Mouse (Mus musculus) gastrocnemius, postnatal 25 days (tissue): ENCODE data around the gene Adgre5. TPM values are rescaled to one million over a fixed set of nuclear protein-coding genes. Genes with fewer than 3 reads are reported as not detected.

Experiments used
- DNase-seq: peaks from one replicate; pipeline ENCODE4 v3.0.0; 2022
- total RNA-seq, 2 experiments: library from RNA; stranded (reverse); gene quantifications; 1 replicate in 1 of 2; 2 replicates in 1 of 2; pipeline ENCODE4 v1.2.3; 2021

Gene Adgre5
- total RNA-seq, 2 experiments from 2014 or later: 21.7 to 26.2 TPM

DNA sequence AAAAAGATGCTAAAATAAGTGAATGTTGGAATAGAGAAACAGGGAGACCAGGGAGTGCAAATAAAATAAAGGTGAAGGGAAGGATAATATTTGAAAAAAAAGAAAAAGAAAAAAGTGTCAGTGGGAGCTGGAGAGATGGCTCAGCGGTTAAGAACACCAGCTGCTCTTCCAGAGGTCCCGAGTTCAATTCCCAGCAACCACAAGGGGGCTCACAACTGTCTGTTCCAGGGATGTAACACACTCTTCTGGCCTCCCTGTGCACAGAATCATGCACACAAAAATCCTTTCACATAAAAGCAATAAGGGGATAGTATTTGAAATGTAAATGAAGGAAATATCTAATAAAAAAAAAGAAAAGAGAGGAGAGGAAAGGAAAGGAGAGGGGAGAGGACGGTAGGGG lies 13.0 kb upstream of the Adgre5 start:
- DNase-seq: no peak

DNA sequence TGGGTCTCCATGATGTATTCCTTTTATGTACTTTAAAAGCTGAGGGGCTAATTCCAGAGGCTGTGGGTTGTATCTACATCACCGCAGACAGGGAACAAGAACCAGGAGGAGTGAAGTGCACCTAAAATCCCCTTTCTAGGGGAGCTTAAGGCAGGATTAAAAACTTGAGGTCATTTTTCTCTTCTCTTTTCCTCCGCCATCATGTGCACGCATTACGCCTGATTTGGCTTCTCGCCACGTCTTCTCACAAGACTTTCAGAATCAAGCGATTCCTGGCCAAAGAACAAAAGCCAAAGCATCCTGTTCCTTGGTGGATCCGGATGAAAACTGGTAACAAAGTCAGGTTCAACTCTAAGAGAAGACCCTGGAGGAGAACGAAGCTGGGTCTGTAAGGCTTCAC lies 8.1 kb upstream of the Adgre5 start:
- no peak for DNase-seq

DNA sequence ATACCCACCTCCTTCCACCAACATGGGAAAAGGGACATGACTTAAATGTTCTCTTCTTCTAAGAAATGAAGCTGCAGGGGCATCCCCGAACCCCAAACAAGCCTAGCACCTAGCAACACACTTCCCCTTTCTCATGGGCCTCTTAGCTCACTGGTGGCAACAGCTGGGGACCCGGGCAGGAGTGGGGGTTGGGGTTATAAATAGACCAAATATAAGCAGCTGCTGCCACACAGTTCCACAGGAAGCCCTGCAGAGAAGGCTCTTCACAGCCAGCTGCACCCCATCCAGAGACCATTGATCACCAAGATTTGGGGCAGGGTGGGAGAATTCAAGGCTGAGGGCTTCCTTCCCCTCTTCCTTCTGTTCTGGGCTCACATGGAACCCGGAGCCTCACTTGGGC lies 7.6 kb upstream of the Adgre5 start:
- DNase-seq: peak; percentile 74

DNA sequence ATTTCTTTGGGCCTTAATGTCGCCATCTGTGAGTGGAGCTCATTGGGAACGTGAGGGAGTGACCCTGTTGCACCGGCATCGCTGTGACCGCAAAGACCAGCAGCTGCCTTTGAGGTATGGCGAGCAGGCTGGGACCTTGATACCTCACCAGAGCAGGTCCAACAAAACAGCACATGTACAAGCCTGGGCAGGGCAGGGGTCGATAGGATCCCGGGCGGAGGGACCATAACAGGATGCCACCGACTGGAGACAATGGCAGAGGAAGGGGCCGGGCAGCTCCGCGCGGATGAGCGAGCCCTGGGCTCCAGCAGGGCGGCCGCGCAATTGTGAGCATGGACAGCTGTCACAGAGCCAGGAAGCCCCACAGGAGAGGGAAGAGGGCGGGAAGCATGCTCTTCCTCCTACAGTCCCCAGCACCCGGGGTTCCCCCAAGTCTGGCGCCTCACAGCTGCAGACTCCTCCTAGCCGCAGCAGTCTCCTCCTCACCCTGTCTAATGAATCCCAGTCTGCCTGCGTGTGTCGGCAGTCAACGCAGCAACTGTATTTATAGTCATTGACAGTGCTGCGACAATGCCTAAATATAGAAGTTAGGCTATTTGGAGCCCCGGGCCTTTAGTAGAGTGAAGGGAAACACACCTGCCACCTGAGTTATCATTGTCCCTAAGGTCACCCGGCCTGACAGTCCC lies 6.7 kb upstream of the Adgre5 start:
- peak; percentile 73 for DNase-seq

DNA sequence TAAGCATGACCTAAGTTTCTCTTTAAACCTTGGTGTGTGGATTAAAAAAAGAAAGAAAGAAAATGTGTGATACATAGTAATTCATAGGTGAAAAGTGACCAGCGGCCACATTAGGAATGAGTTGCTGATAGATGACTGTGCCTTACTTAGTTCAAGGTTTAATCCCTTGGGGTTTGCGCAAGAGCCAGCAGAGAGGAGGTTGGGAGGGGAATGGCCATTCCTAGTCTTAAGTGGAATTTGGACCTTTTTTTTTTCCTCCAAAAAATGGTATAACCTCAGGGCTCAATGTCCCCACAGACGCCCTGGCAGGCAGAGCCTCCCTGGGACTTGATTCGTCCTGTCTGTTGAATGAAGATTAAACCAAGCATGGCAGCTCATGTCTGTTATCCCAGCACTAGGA lies 2.9 kb upstream of the Adgre5 start:
- no peak for DNase-seq

DNA sequence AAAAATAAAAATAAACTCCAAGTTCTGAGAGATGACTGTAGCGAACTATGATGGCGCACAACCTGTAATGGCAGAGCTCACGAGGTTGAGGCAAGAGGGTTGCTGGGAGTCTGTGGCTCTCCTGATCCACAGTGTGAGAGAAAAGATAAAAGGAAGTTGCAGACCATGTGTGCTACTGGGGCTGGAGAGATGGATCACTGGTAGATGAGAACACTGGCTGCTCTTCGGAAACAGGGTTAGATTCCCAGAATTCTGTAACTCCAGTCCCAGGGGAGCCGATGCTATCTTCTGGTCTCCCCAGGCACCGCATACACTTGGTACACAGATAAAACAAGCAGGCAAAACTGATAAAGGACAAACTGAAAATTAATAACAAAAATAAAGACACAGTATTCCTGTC lies 1.8 kb upstream of the Adgre5 start:
- no peak for DNase-seq

DNA sequence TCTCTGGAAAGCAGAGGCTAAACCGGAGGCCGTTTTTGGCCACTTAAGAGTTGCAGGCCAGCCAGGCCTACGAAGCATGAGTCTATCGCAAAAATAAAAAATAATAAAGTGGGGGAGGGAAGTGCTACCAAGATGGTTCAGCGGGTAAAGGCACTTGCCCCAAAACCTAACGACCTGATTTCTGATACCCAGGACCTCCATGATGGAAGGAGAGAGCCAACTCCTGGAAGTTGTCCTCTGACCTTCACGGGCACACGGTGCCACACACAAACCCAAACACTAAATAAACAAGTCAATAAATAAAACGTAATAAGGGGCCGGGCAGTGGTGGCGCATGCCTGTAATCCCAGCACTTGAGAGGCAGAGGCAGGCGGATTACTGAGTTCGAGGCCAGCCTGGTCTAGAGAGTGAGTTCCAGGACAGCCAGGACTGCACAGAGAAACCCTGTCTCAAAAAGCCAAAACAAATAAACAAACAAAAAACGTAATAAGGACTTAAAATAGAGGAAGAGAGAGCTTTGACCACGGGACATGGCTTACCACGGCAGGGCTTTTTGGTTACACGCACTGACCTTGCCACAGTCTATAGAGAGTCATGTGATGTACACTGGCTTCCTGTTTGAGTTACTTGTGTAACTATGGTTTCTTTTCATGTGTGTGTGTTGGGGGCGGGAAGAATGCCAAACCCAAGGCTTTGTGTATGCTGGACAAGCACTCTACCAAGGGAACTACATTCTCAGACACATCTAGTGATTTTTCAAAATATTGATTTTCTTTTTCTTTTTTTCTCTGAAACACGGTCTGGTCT lies 926 bp upstream of the Adgre5 start:
- no peak for DNase-seq

DNA sequence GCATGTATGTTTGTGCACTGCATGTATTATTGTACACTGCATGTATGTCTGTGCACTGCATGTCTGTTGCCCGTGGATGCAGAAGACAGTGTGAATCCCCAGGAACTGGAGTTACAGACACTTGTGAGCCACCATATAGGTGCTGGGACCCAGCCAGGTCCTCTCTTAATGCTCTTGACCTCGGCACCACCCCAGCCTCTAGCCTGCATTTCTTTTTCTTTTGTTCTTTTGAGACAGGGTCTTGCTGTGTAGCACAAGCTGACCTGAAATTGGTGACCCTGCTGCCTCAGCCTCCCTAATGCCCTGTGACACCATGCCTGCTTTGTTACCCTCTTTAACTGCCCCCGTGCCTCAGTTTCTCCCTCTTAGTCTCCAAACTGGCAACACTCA lies 545 bp downstream of the Adgre5 start:
- DNase-seq: no peak

DNA sequence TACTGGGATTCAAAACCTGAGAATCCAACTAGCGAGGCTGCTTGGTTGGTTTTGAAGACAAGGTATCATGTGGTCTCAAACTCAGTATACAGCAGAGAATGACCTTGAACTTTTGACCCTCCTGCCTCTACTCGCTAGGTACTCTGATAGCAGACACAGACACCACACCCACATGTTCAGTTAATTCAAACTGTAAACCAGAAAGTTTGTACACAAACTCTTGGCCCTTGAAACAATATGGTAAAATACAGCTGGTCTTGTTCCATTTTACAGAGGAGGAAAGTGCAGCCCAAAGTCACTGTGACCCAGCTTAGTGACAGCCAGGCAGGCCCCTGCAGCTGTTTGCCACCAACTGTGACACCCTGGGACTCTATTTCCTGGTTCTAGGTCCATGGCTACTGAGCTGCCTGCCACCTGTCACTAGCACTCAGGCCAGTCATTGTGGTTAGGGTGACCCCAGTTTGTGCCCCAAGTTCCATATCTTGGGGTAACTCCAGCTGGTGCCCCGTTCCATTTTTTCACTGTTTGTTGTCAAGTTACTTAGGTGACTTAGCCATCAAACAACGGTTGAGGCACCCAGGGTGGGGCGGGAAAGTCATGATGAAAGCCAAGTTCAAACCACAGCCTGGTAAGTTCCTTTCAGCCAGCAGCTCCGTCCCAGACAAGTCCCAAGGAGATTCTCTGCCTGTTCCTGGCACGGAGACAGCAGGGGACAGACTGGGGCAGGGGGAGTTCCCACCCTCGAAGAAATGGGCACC lies 1.2 kb downstream of the Adgre5 start:
- peak; percentile 32 for DNase-seq

DNA sequence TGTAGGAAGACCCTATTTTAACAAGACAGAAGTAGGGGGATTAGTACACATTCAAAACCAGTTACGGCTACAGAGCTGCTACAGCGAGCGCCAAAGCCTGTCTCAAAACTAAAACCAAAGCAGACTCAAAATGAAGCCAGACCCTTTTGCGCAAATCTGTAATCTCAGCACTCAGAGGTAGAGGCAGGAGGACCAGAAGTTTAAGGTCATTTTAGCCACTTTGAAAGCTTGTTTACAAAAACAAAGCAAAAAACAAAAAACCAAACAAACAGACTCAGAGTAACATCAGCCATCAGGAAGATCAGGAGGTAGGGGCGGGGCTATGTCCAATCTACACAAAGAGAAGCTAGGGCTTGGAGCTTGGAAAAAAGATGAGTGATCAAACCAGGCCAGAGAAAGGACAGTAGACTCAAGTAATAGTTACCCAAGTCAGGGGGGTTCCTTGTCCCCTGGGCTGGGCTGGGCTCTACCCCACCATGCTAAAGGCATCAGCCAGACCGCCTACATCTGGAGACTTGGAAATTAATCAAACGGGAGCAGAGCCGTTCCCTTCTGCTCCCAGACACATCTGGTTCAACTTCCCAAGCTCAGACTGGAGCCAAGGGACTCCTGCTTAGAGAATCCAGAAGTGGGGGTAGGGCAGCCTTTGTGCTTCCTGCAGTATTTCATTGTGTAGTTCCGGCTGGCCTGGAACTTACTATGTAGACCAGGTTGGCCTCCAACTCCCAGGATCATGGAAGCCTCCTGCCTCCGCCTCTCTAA lies 2.0 kb downstream of the Adgre5 start:
- DNase-seq: peak; percentile 69

DNA sequence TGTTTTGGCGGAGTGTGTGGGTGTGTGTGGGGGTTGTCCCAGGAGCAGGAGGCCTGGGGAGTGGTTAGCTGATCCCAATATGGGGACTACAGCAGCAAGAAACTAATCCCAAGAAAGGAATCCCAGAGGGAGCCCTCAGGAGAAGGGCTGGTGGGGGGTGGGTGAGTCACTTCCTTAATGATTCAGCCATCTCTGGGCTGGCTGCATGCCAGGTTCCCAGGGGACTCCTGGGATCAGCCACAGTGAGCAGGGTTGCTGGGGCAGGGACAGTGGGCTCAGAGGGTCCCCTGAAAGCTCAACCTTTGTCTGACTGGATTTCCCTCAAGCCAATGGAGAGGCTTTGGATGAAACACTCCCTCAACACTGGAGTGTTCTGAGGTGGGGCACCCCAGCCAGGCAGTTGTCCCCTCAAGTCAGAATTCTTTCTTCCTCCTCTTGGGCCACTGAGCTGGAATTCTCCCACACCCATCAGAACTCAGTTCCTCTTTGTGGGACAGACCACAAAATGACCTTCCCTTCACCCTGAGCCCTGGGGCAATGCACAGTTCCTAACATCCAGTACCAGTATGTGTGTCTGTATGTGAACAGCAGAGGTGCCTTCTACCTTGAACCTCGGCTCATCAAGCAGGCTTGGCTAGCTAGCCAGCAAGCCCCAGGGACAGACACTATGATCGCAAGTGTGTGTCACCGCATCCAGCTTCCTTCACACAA lies 3.1 kb downstream of the Adgre5 start:
- DNase-seq: peak; percentile 69

DNA sequence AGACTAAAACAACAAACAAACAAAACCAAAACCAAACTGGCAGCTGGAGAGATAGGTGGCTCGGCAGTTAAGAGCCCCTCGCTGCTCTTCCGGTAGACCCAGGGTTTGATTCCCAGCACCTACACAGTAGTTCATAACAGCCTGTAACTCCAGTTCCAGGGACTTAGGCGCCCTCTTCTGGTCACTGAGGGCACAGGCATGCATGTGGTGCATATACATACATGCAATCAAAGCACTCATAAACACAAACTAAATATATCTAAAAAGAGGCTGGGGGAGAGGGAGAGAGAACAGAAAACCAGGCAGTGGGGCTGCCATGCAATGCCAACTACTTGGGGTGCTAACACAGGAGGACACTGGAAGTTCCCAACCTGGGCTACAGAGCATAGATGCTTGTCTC lies 3.8 kb downstream of the Adgre5 start:
- no peak for DNase-seq

DNA sequence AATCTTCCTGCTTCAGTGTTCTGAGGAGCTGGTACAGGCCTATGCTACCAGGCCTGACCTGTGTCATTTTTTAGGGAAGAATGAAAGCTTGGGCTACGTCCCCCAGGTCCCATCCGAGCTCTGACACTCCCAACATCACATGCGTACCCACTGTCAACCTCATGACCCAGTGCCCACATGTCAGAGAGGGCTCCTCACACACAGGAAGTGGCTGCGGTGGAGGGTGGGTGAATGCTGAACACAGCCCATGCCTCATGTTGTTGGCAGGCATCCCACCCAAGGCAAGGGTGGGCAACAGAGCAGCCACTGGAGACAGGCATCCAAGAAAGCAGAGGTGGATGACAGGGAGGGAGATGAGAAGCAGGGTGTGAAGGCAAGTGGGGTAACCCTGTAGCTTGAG lies 4.4 kb downstream of the Adgre5 start:
- DNase-seq: no peak

DNA sequence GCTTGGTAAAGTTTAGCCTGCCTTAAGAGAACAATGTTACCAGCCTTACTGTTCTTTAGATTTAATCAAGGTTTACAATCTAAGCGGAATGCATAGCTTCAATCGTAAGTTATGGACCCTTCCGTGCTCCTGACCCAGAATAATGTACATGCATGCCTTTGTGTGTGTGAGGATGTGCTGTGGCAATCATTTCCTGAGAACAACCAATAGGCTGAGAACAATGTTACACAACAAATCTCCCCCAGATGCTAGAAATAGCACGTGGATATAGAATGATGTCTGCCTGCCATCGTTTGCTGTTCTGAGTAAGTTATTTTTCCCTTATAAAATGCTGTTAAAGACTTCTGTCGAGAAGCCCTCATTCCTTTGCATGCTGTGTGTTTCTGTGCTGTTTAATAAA lies 8.2 kb downstream of the Adgre5 start:
- DNase-seq: no peak

DNA sequence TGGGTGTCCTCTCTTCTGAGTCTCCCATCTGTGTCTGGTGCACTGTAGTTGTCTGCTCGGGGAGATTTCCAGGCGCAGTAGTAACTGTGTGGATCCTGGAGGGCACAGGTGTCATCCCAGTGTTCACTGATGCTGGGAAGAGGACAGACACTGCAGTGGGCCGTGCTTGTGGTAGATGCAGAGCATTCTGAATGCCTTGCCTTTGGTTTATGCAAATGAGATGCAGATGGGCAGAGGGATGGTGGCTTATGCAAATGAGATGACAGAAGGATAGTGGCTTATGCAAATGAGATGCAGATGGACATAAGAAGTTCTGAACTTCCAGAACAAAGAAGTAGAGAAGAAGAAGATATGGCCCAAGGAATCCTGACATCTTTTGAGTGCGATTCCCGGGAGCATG lies 9.2 kb downstream of the Adgre5 start:
- DNase-seq: no peak

DNA sequence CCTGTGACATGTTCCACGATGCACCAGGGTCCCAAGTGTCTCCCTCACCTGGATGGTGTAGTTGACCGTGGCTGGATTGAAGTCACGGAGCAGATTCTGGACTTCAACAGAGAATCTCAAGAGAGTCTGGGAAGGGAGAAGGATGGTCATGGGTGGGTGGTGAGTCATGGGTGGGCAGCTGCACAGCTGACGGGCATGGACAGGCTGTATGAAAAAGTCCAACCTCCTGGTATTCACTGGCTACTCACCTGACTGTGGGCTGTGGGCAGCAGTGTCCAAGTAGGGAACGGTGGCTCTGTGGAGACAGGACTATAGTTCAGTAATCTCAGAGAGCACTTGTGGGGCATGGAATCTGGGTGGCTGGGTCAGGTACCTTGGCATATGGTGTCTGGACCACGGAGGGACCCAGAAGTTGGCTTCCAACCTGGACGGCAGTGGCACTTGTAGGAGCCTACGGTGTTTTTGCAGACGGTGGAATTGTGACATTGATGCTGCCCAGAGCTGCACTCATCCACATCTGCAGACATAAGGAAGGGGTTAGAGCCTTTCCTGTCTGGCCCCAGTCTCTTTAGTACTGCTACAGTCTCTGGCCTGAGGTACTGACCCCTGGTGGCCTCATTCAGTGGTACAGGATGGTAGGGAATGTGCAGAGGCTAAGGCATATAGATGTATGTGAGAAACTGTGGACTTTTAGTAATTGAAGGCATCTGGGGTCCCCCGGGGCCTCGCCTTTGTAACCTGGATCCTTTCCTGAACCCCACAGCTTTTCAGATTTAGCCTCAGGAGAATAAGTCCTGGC lies 11.9 kb downstream of the Adgre5 start:
- no peak for DNase-seq

DNA sequence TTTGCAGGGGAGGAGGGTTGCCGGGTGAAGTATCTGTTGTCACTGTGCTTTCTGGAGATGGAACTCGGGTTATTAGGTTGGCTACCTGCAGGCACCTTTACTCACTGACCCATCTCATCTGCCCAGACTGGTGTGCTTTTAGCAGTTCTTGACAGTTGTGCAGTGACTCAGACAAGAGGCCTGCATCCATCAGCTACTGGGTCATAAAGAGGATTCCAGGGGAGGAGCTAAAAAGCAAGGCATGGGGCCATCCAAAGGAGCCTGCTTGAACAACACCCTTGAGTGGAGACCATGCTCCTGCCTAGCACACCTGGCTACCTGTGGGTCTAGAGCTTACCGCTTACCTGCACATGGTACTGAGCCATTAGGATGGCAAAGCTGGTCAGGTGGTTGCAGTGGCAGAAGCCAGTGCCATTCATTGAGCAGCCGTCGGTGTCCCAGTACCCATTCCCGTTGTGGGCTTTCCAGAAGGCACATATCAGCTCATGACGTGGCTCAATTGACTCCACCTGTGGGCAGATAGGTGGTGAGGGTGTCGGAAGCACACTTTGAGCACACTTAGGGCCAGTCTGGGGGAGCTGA lies 15.5 kb downstream of the Adgre5 start:
- no peak for DNase-seq

DNA sequence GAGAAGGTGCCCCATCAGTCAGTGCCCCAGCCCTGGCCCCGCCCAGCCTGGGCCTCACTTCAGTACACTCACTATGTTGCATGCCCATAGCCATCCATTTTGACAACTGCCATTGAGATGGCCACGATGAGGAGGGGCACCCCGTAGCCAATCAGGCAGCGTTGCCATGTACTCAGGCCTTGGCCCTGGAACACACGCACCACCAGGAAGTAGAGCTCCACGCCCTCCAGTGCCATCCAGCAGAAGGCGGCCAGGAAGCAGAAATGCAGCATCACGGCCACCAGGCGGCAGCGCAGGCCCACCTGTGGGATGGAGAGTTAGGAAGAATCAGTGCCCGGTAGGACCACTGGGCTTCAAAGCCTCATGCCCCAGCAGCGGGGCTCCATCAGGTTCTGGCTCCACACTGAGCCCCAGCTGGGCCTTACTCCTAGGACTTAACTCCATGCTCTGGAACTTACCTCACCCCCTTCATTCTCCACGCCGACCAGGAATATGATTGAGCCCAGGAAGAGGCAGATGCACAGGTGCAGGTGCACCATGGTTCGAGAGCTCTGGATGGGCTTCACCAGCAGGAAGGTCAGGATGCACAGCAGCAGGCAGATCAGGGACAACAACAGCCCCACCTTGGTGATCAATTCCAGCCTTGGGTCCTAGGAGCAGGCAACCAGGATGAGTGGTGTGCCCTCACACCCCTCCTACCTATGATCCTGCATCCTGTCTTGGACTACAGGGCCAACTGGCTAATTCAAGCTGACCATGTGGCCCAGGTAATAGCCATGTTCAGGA lies 16.2 kb downstream of the Adgre5 start:
- peak; percentile 71 for DNase-seq

DNA sequence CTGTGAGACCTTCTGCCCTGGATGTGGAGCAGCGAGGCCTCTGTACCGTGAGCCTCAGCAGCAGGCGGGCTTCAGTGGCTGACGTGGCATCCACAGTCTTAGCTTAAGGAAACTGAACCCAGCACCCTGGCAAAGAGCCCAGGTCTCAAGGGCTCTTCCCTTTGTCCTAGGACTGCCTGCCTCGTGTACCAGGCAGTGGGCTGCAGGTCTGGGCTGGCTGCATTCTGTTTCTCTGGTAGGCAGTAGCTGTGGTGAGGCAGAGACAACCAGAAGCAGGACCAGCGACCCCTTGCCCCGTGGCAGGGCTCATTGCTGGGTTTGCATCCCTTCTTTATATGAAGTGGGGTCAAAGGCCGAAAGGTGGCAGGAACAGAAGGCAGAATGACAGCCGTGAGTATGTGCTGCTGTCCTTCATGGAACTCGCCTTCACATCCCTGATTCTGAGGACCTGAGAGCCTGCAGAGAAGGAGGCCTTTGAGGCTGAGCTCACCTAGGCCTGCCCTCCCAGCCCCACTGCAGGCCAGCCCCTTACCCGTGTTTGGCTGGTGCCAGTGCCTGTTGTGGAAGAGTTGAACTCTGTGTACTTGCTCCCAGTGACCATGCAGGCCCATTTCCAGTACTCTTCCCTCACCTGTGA lies 17.6 kb downstream of the Adgre5 start:
- DNase-seq: no peak
